Comparison of ENCODE assay signal across 27 mouse cellular contexts in genomic region chr6:119829951-119830350, GRCm38 (mm10). TPM values are rescaled to one million over a fixed set of nuclear protein-coding genes. Genes with fewer than 3 reads are reported as not detected.
DNase-seq lines count a peak whose midpoint lies in the region; ATAC-seq lines count a peak whose summit lies in the region.
"Had no signal": no experiment of that assay in that cellular context is flagged by ENCODE, and none has a peak within 500 bp of the region (broad histone marks: within the 10 kb centered on the region; RNA-seq: fewer than 3 reads in every experiment).

No protein-coding gene starts in this region.

- H3K4me2 ChIP-seq in hindbrain, embryonic 11.5 days (replicated peaks; ENCODE audit: low read depth, low read length) = no peak overlapping the region
- H3K4me2 ChIP-seq: heart, embryonic 11.5 days; hindbrain, embryonic 14.5 days; midbrain, embryonic 13.5 days; neural tube, embryonic 15.5 days had no signal

- no peak overlapping the region for H3K4me3 ChIP-seq in hindbrain, embryonic 11.5 days (ENCODE audit: low read depth, low read length)
- H3K4me3 ChIP-seq: erythroblast, embryonic 14.5 days; midbrain, embryonic 13.5 days; neural tube, embryonic 15.5 days had no signal

- H3K27me3 ChIP-seq in hindbrain, embryonic 11.5 days (ENCODE audit: control insufficient read depth, insufficient read depth, low read length) = no peaks in the 10 kb centered on the region
- H3K27me3 ChIP-seq: midbrain, embryonic 13.5 days; neural tube, embryonic 15.5 days had no signal

- H3K9ac ChIP-seq in hindbrain, embryonic 11.5 days (ENCODE audit: low read depth, low read length) = no peak overlapping the region
- H3K9ac ChIP-seq: hindbrain, embryonic 14.5 days; liver, embryonic 14.5 days; midbrain, embryonic 13.5 days; neural tube, embryonic 15.5 days had no signal

- H3K4me1 ChIP-seq in hindbrain, embryonic 11.5 days (replicated peaks; ENCODE audit: control insufficient read depth, insufficient read depth, low read length) = no peaks in the 10 kb centered on the region

- WGBS in hindbrain, embryonic 11.5 days = 80% methylated on average over 5 of the region's 5 CpGs

- no peak for ATAC-seq in hindbrain, embryonic 11.5 days (ENCODE audit: low FRiP score)
- ATAC-seq: intestine, postnatal 0 days; midbrain, embryonic 13.5 days had no signal

- H3K27ac ChIP-seq in hindbrain, embryonic 11.5 days (ENCODE audit: low read depth, low read length) = no peak overlapping the region
- H3K27ac ChIP-seq: hindbrain, embryonic 14.5 days; liver, embryonic 14.5 days; macrophage; midbrain, embryonic 13.5 days; neural tube, embryonic 15.5 days had no signal

- no peaks in the 10 kb centered on the region for H3K9me3 ChIP-seq in hindbrain, embryonic 11.5 days (ENCODE audit: control insufficient read depth, low read length)
- H3K9me3 ChIP-seq: G1E; midbrain, embryonic 13.5 days; neural tube, embryonic 15.5 days had no signal

- no peaks in the 10 kb centered on the region for H3K36me3 ChIP-seq in hindbrain, embryonic 11.5 days (ENCODE audit: control insufficient read depth, insufficient read depth, low read length)

- DNase-seq in heart, adult 11 months = peak; percentile 84
- no peak for DNase-seq in heart, postnatal 4 days
- DNase-seq in cerebellum, adult 11 months = peak; percentile 62
- peak; percentile 87 for DNase-seq in cerebellum, adult 9-10 months
- peak; percentile 65 to 74 for DNase-seq in cerebellum, postnatal 36 days
- DNase-seq in hindbrain, embryonic 11.5 days (ENCODE audit: low spot score) = no peak
- no peak for DNase-seq in right cerebral cortex, adult 18-20 months
- DNase-seq: adrenal gland, postnatal 10 days; gastrocnemius, postnatal 14 days; heart, postnatal 36 days; kidney, adult 9 months; kidney, postnatal 14 days; liver; lung, adult 2 months; lung, postnatal 10 days; retina, postnatal 1 day; spleen, adult 18-20 months; thymus, postnatal 14 days had no signal

RNA-seq across cellular contexts. Expression of gene Erc1, which starts 18.0 kb away (rescaled TPM):
- total RNA-seq in heart, postnatal 4 days (2021) = 10 to 100 TPM; 42.2 to 44.4 TPM
- polyA plus RNA-seq in hindbrain, embryonic 11.5 days (2014; fragmentation: Nextera tagmentation; extraction: Ambion mirVana) = 30.0 and 44.0 TPM in 2 replicates

Comparison
In these comparisons a context has a peak if more than half of its experiments do, and no peak if none do; other contexts are left out.
1. DNase-seq: peak in heart, adult 11 months (single experiment), cerebellum, adult 11 months (single experiment), cerebellum, adult 9-10 months (single experiment) and cerebellum, postnatal 36 days (2 of 2); none in heart, postnatal 4 days (single experiment), hindbrain, embryonic 11.5 days (single experiment) and right cerebral cortex, adult 18-20 months (single experiment).